Mouse (Mus musculus) brain, embryonic 14.5 days (tissue): ENCODE measurements around the gene Alg14. TPM values are rescaled to one million over a fixed set of nuclear protein-coding genes. Genes with fewer than 3 reads are reported as not detected.
A peak's percentile ranks its signal among the peaks of the same experiment; 100 is the strongest.

ENCODE experiments used
- DNase-seq: peaks from one replicate; pipeline ENCODE4 v3.0.0-alpha.2; 2011; ENCODE audit warnings: low read depth
- CTCF ChIP-seq: fragments of 200-500 bp; IDR thresholded peaks from 2 replicates; pipeline ENCODE4 v1.5.1; 2012; ENCODE audit warnings: inconsistent platforms, mild to moderate bottlenecking, moderate library complexity, borderline replicate concordance; ENCODE audit not compliant: insufficient read depth, insufficient read length; ENCODE audit errors: extremely low read depth
- POLR2A ChIP-seq: fragments of 200-500 bp; IDR thresholded peaks from 2 replicates; pipeline ENCODE4 v1.6.1; 2012; ENCODE audit warnings: mild to moderate bottlenecking, inconsistent platforms, borderline replicate concordance; ENCODE audit not compliant: poor library complexity, insufficient read depth, insufficient read length, severe bottlenecking; ENCODE audit errors: extremely low read depth
- polyA plus RNA-seq: library from polyadenylated mRNA; depleted of rRNA; stranded (reverse); fragments of >200 nt; gene quantifications from 2 replicates; pipeline ENCODE4 v1.2.3, GENCODE M21; 2012

The Alg14 gene
- polyA plus RNA-seq, 1 experiment: 16.0 TPM

DNA sequence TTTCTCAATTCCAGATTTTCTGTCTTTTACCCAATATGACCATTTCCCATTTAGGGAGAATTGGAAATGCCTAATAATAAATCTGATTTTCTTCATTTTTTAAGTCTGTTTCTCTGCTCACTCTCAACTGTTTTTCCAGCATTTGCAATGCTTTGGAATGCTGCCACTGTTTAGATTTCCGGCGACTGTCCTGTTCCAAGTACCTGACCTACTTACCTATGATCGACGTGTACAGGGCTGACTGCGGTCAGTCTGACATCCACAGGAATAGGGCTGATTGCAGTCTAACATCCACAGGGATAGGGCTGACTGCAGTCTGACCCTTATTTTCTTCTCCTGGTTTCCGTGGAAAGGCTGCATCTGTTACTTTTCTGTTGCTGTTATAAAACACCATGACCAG lies 6.4 kb upstream of the Alg14 start:
- DNase-seq: no peak
- TF ChIP-seq CTCF: no peak
- TF ChIP-seq POLR2A: no peak

DNA sequence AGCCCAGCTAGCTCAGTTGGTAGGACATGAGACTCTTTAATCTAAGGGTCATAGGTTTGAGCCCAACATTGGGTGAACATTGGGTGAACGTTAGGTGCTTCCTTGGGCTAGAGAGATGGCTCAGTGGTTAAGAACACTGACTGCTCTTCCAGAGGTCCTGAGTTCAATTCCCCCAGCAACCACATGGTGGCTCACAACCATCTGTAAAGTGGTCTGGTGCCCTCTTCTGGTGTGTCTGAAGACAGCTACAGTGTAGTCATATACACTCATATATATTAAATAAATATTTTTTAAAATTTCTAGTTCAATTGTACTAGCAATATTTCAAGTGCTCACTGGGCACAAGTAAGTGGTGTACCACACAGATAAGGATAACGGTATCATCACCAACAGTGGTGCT lies 4.4 kb upstream of the Alg14 start:
- DNase-seq: no peak
- TF ChIP-seq POLR2A (no peak), CTCF (no peak; the same call in 1 of the 2 replicates)

DNA sequence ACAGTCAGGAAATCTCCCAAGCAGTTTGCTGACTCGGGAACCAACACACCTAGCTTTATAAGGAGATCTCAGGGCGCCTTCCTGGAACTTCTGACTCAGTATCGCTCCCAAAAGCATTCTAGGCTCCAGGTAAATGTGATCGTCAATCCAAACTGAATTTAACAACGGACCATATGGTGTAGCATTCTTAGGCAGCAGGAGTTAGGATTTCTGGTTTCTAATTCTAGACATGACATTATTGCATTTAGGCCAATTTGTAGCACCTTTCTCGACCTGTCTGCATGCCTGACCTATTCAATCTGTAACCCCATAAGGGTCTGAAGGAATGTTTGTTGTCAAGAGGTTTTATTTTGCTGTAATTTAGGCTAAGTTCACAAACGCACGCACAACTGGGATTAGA lies 892 bp upstream of the Alg14 start:
- TF ChIP-seq POLR2A (no peak), CTCF (no peak)
- DNase-seq: no peak

DNA sequence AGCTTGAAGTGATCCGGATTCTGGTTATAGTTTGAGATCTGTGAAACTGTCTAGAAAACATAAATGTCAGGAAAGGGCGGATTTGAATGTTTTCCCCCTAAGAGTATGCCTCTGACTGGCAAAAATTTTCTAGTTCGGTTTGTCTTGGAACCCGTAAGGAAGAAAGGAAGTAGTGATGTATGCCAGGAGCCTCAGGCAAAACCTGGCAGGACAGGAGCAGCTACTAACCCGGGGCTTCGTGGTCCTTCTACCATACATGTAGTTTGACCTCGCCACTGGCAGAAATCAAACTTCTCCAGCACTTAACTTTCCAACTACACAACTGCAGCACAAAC lies 381 bp upstream of the Alg14 start:
- no peak for DNase-seq
- no peak for TF ChIP-seq CTCF
- TF ChIP-seq POLR2A: no peak

DNA sequence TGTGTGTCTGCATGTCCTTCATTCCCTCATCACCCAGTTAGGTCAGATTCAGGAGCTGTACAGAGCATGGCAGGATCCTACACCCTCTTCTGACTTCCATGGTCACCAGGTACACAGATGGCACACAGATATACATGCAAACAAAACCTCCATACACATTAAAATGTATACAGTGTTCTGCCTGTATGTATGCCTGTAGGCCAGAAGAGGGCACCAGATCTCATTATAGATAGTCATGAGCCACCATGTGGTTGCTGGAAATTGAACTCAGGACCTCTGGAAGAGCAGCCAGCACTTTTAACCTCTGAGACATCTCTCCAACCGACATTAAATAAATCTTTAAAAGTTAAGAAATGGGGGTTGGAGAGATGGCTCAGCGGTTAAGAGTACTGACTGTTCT lies 2.6 kb downstream of the Alg14 start:
- TF ChIP-seq CTCF (no peak), POLR2A (no peak)
- no peak for DNase-seq

DNA sequence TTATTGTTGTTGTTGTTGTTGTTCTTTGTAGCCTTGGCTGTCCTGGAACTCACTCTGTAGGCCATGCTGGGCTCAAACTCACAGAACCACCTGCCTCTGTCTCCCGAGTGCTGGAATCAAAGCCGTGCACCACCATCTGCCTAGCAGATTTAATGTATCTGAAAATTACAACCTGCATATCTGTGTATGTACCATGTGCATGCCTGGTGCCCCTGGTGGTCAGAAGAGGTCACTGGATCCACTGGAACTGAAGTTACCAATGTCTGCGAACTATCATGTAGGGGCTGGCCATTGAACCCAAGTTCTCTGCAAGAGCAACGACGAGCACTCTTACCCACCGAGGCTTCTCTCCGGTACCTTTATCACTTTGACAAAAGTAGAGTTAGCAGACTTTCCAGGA lies 15.1 kb downstream of the Alg14 start:
- no peak for DNase-seq
- TF ChIP-seq POLR2A (no peak), CTCF (peak; percentile 36; the same call in 1 of the 2 replicates)

DNA sequence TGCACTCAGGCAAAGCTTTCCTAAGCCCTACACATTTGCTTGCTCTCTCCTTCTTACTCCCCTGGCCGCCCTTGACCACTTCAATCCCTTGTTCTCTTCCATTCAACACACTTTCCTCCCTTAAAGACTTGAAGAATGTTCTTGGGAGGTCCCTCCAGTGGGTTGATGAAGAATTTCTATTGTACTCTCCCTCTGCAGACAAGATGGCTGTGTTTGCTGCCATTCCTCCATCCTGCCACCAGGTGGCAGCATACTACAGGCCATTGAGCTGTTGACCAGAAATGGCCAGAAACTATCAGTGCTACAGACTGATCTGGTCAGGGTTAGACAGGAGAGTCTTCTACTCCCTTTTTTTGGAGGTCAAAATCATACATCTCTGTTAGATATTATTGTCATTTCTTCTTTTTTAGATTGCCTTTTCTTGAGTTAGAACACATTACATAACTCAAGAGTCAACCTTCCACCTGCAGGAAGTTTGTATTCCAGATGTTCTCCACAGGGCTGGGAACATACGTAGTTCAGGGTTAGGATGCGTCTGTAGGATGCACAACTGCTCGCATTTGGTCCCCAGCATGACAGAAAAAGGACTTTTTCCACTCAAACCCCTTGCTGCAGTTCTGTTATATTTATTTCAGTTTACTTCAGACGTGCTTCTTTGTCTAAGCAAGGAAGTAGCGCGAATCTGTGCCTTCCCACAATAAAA lies 16.1 kb downstream of the Alg14 start:
- peak; percentile 89 for DNase-seq
- TF ChIP-seq CTCF (peak; percentile 89), POLR2A (no peak)

DNA sequence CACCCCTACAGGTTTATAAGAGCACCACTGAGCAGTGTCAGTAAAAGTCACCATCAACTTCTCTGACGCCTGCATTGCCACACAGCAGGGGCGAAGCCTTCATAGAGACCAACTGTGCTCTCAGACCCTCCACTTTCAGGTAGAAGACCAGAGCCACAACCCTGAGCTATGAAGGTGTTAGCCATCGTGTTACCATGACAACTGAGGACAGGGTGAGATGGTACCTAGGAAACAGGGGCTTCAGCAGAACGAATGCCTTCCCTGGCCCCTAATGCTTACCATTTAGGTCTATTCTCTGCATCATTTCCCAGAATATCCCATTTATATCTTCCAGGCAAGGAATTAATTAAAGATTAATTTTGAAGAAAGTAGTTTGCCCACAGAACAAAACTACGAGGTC lies 17.4 kb downstream of the Alg14 start:
- DNase-seq: peak; percentile 19
- TF ChIP-seq POLR2A: no peak
- no peak for TF ChIP-seq CTCF

DNA sequence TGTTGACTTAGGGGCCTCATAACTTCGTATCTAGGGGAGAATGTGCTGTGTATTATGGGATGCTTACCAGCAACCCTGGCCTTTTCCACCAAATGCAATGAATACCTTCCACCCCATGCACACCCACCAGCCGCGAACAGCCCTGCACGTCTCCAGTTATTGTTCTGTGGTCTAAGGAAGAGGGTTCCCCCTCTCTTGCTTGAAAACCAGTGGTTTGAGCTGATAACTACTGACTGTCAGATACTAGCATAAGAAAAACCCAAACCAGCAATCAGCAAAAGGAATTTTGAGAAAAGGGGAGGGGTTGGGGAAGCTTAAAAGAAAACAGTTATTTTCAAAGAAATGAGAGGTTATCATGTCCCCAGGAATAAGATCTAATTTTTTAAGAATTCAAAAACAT lies 17.9 kb downstream of the Alg14 start:
- TF ChIP-seq POLR2A (no peak), CTCF (no peak)

DNA sequence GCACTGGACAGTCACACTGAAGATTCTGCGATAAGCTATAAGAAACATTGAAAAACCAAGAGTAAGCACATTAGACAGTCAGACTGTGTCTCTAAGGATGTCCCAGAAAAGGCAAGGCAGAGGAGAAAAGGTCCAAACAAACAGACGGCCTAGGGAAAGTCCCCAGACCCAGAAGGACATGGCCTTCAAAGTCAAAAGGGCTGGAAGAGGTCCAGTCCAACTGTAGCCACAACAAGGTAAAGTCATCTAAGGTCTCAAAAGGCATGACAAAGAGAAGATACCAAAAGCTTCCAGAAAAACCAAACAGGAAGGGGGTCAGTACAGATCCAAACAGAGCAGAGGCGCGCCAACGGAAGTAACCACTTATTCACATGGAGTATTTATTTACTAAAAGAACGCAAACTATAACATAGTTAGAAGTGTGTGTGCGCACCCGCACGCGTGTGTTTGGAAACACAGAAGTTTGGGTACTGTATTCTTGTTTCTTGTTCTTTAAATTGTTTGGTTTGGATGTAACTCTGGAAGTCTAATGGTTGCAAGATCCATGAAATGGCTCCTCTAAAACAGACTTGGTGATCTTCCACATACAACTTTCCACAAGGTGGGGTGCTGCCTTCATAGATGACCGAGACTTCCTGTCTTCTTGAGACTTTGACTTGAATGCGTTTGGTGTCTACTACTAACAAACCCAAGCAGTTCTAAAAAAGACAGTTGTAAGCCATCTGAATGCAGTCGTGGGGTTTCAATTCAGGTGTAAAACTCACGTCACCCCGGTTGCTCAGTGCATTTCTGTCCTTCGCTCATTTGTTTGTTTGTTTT lies 18.5 kb downstream of the Alg14 start:
- no peak for TF ChIP-seq POLR2A
- no peak; the same call in 1 of the 2 replicates for TF ChIP-seq CTCF
- DNase-seq: peak; percentile 30

More for the DNA sequence above, 17.9 kb downstream of the Alg14 start:
- DNase-seq: no peak

DNA sequence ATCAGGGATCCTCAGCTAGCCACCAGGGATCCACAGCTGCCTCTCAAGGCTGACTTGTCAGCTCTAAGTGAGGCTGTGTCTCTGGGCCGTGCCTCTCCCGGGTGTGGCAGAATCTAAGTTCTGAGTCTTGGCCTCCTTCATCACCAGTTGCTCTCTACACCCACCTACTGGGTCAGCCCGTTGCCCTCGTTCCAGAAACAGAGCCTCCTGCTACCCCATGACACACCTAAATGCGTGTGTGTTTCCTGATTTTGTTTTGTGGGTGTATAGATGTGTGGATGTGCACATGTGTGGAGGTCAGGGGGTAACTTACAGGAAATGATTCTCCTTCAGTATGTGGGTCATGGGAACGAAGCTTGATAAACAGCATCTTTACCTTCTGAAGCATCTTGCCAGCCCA lies 20.9 kb downstream of the Alg14 start:
- TF ChIP-seq POLR2A: no peak
- no peak for TF ChIP-seq CTCF

More for the DNA sequence above, 20.9 kb downstream of the Alg14 start:
- no peak for DNase-seq
